Mouse (Mus musculus) brain, embryonic 14.5 days (tissue): ENCODE data around the gene Rpl3l. TPM values are rescaled to one million over a fixed set of nuclear protein-coding genes. Genes with fewer than 3 reads are reported as not detected.

Source experiments
- DNase-seq: peaks from one replicate; pipeline ENCODE4 v3.0.0-alpha.2; 2011; ENCODE audit warnings: low read depth
- CTCF ChIP-seq: fragments of 200-500 bp; IDR thresholded peaks from 2 replicates; pipeline ENCODE4 v1.5.1; 2012; ENCODE audit warnings: inconsistent platforms, mild to moderate bottlenecking, moderate library complexity, borderline replicate concordance; ENCODE audit not compliant: insufficient read depth, insufficient read length; ENCODE audit errors: extremely low read depth
- POLR2A ChIP-seq: fragments of 200-500 bp; IDR thresholded peaks from 2 replicates; pipeline ENCODE4 v1.6.1; 2012; ENCODE audit warnings: mild to moderate bottlenecking, inconsistent platforms, borderline replicate concordance; ENCODE audit not compliant: poor library complexity, insufficient read depth, insufficient read length, severe bottlenecking; ENCODE audit errors: extremely low read depth
- polyA plus RNA-seq: library from polyadenylated mRNA; depleted of rRNA; stranded (reverse); fragments of >200 nt; gene quantifications from 2 replicates; pipeline ENCODE4 v1.2.3, GENCODE M21; 2012; rRNA removed

Gene Rpl3l
- polyA plus RNA-seq, 1 experiment = 0.08 TPM

GRCm38 (mm10) chr17:24761121-24761520 lies 33.5 kb downstream of the Rpl3l start:
- no peak for TF ChIP-seq CTCF
- TF ChIP-seq POLR2A = no peak
- no peak for DNase-seq

DNA sequence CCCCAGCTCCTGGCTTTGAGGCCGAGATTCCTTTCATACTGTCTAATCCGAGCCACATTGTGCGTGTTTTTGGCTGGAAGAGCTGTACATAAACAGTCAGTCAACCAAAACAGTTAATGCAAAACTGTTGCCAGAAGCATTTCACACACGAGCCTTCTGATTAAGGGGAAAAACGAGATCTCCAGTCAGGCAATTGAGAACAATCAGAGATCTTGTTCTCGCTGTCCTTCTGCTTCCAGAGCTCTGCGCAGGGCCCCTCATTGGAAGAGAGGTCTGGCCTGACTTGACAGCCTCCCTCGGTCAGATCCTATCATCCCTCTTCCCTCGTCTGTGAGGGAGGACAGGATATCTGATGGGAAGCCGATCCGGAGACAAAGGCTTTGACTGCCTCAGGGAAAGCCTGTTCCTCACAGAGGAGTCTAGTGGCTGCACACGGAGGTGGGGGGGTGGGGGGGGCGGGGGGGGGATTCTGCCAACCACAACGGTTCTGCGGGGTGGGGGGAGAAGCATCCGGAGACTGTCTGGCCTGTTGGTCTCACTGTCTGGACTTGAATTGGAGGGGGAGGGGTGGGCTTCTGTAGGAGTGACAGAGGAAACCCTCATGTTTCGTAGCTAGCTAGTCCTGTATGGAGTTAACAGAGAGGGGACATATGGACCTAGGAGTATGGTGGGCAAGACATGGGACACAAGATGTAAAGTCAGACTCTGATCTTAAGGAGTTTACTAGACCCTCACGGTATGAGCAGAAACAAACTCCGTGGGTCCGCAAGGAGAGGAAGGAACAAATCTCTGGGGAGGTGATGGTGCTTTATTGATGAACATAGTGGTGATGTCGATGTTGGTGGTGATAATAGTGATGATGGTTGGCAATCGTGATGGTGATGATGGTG lies 37.6 kb downstream of the Rpl3l start:
- no peak for TF ChIP-seq CTCF
- DNase-seq = peak; percentile 31

GRCm38 (mm10) chr17:24766266-24766875 lies 38.8 kb downstream of the Rpl3l start:
- no peak for DNase-seq
- TF ChIP-seq CTCF (no peak), POLR2A (no peak)

GRCm38 (mm10) chr17:24769146-24769545 lies 41.5 kb downstream of the Rpl3l start:
- TF ChIP-seq CTCF = no peak
- TF ChIP-seq POLR2A = no peak

GRCm38 (mm10) chr17:24773241-24773640 lies 45.6 kb downstream of the Rpl3l start:
- no peak for DNase-seq
- no peak for TF ChIP-seq CTCF
- no peak for TF ChIP-seq POLR2A

More at GRCm38 (mm10) chr17:24769146-24769545, 41.5 kb downstream of the Rpl3l start:
- DNase-seq = peak; percentile 5

DNA sequence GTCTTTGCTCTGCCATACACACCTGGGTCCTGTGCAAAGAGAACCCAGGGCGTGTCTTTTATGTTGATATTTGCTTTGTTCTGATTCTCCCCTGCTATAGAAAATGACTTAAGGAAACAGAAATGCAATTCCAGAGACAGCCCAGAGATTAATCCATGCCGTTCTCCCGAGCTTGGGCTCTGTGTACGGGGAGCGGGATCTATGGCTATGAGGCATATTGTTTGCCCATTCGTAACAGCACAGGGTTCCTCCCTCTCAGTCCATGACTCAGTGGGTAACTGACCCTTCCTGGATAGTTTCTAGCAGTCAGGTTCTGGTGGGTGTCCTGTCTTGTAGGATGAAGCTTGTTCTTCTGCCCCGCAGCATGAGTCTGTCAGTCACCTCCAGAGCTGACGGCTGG lies 47.6 kb downstream of the Rpl3l start:
- TF ChIP-seq CTCF = no peak
- no peak for TF ChIP-seq POLR2A
- DNase-seq = no peak

DNA sequence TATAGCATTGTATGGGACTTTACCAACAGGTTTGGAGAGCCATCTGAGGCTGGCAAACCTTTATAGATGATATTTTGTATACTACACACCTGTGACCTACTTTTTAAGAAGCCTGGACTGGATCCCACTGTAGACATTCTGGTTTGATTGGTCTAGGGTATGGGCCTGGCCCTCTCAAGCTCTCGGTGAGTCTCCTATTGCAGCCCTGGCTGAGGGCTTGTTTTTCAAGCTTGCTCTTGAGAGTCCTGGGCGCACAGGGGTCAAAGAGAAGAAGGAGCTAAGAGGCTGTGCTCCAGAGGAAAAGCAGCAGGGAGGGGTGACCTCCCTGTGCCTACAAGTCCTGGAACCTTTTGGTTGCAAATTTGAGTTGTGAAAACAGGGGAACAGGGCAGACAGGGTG lies 49.5 kb downstream of the Rpl3l start:
- DNase-seq = no peak
- TF ChIP-seq POLR2A (no peak), CTCF (no peak)

- DNase-seq = no peak
- TF ChIP-seq CTCF (no peak), POLR2A (no peak)
These were observed 53.2 kb downstream of the Rpl3l start for GRCm38 (mm10) chr17:24780821-24781220.

Other genes with a start within 250 kb of the Rpl3l start
- gene Mlst8, start 248.7 kb upstream of the Rpl3l start, polyA plus RNA-seq = 47.1 and 53.7 TPM in 2 replicates
- 91.5 and 142 TPM in 2 replicates for gene Caskin1, start 239.2 kb upstream of the Rpl3l start, polyA plus RNA-seq
- gene Traf7, start 199.9 kb upstream of the Rpl3l start, polyA plus RNA-seq = 310 and 422 TPM in 2 replicates
- gene Rab26, start 193.6 kb upstream of the Rpl3l start, polyA plus RNA-seq = 3.2 and 5.6 TPM in 2 replicates
- 65.9 and 74.2 TPM in 2 replicates for gene Pkd1, start 178.0 kb upstream of the Rpl3l start, polyA plus RNA-seq
- 189 and 190 TPM in 2 replicates for gene Tsc2, start 95.2 kb upstream of the Rpl3l start, polyA plus RNA-seq
- 10.4 and 15.3 TPM in 2 replicates for gene Nthl1, start 95.1 kb upstream of the Rpl3l start, polyA plus RNA-seq
- 30.7 and 34.3 TPM in 2 replicates for gene Slc9a3r2, start 77.5 kb upstream of the Rpl3l start, polyA plus RNA-seq
- gene Npw, start 69.4 kb upstream of the Rpl3l start, polyA plus RNA-seq = 0.23 TPM in 1 of 2 replicates, not detected in the other
- gene Zfp598, start 58.1 kb upstream of the Rpl3l start, polyA plus RNA-seq = 76.3 and 102 TPM in 2 replicates
- 82.5 and 94.2 TPM in 2 replicates for gene Syngr3, start 37.9 kb upstream of the Rpl3l start, polyA plus RNA-seq
- gene Gfer, start 31.7 kb upstream of the Rpl3l start, polyA plus RNA-seq = 28.8 and 29.2 TPM in 2 replicates
- gene Noxo1, start 31.6 kb upstream of the Rpl3l start, polyA plus RNA-seq = 7.6 and 10.7 TPM in 2 replicates
- gene Tbl3, start 20.2 kb upstream of the Rpl3l start, polyA plus RNA-seq = 75.0 and 95.7 TPM in 2 replicates
- gene Rnf151, start 9.8 kb upstream of the Rpl3l start, polyA plus RNA-seq = 0.54 and 0.64 TPM in 2 replicates
- 1,770 and 1,849 TPM in 2 replicates for gene Rps2, start 9.7 kb upstream of the Rpl3l start, polyA plus RNA-seq
- gene Ndufb10, start 3.3 kb upstream of the Rpl3l start, polyA plus RNA-seq = 245 and 253 TPM in 2 replicates
- 28.0 and 31.5 TPM in 2 replicates for gene Msrb1, start 8.8 kb downstream of the Rpl3l start, polyA plus RNA-seq
- 0.69 and 0.88 TPM in 2 replicates for gene Hs3st6, start 25.2 kb downstream of the Rpl3l start, polyA plus RNA-seq
- gene Meiob, start 76.5 kb downstream of the Rpl3l start, polyA plus RNA-seq = not detected in 2 replicates
- 39.7 and 46.3 TPM in 2 replicates for gene Hagh, start 112.3 kb downstream of the Rpl3l start, polyA plus RNA-seq
- gene Fahd1, start 122.5 kb downstream of the Rpl3l start, polyA plus RNA-seq = 13.9 and 14.8 TPM in 2 replicates
- gene Igfals, start 138.2 kb downstream of the Rpl3l start, polyA plus RNA-seq = 0.14 TPM in 1 of 2 replicates, not detected in the other
- gene Nubp2, start 158.5 kb downstream of the Rpl3l start, polyA plus RNA-seq = 29.5 and 36.3 TPM in 2 replicates
- 84.5 and 105 TPM in 2 replicates for gene Spsb3, start 158.8 kb downstream of the Rpl3l start, polyA plus RNA-seq
- gene Eme2, start 167.3 kb downstream of the Rpl3l start, polyA plus RNA-seq = 41.0 and 50.3 TPM in 2 replicates
- gene Mrps34, start 167.3 kb downstream of the Rpl3l start, polyA plus RNA-seq = 94.6 and 120 TPM in 2 replicates
- gene Nme3, start 168.7 kb downstream of the Rpl3l start, polyA plus RNA-seq = 71.5 and 91.4 TPM in 2 replicates
- 217 and 242 TPM in 2 replicates for gene Mapk8ip3, start 209.2 kb downstream of the Rpl3l start, polyA plus RNA-seq
- 62.9 and 65.5 TPM in 2 replicates for gene Jpt2, start 232.9 kb downstream of the Rpl3l start, polyA plus RNA-seq